Mouse (Mus musculus) forelimb bud, embryonic 11.5 days (tissue): ENCODE measurements around the gene Crtc3.
A peak's percentile ranks its signal among the peaks of the same experiment; 100 is the strongest.

Source experiments
- DNase-seq: peaks from one replicate; pipeline ENCODE4 v3.0.0-alpha.2; 2012; ENCODE audit warnings: low read depth, low spot score

The Crtc3 gene

DNA sequence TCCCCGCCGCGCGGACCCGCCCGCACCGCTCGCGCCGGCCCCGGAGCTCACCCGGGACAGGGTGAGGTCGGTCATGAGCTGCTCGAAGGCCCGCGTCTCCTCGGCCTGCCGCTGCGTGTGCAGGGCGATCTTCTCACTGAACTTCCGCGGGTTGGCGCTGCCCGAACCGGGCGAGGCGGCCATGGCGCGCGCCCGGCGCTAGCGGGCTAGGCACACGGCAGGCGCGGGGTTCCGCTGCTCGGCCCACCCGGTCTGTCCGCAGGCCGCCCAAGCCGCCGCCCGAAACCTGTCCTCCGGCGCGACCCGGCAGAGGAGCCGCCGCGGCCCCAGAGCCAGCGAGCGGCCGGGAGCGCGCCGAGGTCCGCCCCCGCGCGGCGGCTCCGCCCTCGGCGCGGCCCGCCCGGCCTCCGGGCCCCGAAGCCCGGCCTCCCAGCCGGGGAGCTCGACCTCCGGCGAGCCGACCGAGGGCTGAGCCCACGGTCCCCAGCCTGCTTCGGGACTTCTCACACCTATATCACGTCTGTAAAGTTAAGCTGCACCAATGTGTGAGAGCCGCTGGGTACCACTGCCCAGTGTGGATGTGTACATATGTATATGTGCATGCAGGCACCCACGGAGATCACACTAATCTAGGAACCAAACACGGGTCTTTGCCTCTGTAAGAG, at the start of gene Crtc3:
Gene Crtc3, minus strand, starts transcription at position 322 of the 665 bp plus-strand sequence.
- peak; percentile 53 for DNase-seq

DNA sequence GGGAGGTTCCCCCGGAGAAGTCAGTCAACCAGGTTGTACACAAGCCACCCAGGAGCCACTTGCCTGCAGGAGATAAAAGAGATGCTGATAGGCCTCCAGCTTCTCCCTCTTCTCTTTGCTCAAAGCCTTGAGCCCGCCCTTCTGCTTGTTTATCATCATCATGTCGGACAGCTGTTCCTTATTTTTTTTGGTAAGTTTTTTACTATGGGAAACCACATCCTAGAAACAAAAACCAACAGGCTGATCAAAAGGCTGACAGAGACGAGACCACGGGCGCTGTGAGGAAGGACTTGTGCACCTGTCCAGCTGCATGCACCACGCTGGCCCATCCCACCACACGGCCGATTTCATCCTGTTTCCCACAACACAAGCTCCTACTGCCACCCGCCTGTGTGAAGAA, 47.5 kb upstream of the Crtc3 start:
- DNase-seq = no peak

DNA sequence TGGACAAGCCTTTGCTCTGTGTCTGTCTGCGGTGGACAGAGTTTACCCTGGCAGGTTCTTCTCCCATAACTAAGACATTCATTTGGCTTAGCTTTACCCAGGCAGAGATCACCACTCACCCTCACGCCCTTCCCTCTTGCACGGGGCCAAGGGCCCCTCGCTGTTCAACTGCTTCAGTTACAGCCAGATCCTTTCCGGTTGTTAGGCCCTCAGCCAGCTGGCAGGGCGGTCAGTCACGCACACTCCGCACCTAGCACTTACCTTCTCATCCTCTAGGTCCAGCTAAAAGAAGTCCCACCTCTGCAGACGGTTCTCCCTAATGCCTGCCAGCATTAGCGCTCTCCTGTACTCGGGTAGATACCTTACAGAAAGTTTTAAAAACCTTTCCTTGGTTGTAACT, 44.3 kb upstream of the Crtc3 start:
- DNase-seq = no peak

GRCm38 (mm10) chr7:80729662-80730061, 41.0 kb upstream of the Crtc3 start:
- DNase-seq = peak; percentile 72

- no peak for DNase-seq
Observed at GRCm38 (mm10) chr7:80721041-80721440, 32.4 kb upstream of the Crtc3 start.

DNA sequence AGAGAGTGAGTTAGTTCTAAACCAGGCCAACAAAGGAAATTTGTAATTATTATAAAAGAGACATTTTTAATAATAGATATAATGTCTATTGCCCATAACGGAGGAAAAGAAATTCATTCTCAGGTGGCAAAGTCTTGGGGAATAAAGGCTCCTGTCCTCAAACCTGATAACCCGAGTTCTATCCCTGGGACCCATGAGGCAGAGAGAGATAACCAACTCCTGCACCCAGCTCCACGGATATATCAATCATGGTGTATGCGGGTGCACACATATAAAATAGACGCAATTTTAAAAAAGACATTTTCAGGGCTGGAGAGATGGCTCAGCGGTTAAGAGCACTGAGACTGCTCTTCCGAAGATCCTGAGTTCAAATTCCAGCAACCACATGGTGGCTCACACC, 30.9 kb upstream of the Crtc3 start:
- DNase-seq = no peak

DNA sequence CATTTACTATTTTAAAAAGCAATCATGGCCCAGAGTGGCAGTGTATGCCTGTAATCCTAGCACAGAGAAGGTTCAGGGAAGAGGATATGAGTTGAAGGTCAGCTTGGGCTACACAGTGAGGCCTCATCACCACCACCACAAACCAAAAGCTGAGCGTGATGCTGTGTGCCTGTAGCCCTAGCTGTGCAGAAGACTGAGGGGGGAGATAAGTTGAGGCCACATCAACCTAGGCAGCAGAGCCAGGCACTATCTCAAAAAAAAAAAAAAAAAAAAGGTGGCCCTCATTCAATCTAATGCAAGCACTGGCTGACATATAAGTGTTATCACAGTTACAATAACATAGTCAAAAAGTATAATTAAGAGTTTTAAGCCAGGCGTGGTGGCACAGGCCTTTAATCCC, 30.4 kb upstream of the Crtc3 start:
- DNase-seq = no peak

GRCm38 (mm10) chr7:80718471-80718870, 29.8 kb upstream of the Crtc3 start:
- no peak for DNase-seq

- no peak for DNase-seq
Observed at GRCm38 (mm10) chr7:80716758-80717157, 28.1 kb upstream of the Crtc3 start.

DNA sequence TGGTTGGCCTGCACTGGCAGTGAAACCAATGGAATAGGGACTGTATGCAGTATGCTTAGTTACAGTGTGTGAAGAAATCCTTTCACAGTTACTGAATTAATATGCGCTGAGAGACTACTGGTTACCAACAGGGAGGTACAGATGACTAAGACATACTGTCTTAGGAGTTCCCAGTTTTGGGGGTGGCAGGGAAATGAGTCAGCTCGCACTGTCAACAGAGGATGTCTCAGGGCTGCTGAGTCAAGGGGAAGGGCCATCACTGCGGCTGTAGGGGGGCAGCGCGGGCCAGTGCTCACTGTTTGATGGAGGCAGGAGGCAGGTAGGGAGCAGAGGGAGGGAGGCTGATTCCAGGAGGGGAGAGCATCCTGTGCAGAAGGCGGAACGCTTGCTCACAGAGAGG, 26.6 kb upstream of the Crtc3 start:
- no peak for DNase-seq

GRCm38 (mm10) chr7:80711496-80711895, 22.8 kb upstream of the Crtc3 start:
- DNase-seq = no peak

DNA sequence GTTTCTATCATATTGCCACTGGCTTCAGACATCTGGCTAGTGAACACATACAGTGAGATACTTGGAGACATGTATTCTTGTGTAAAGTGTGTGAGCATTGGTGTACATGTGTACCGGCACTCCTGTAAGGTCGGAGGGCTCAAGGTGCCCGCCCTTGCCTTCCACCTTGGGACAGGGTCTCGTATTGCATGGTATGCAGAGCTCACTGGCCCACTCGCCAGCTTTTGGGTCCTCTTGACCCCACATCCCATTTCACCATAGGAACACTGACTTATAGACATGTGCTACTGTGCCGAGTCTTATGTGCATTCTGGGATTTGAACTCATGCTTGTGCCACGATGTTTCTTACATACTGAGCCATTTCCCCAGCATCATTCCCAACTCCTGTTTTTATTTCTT, 21.7 kb upstream of the Crtc3 start:
- no peak for DNase-seq

- DNase-seq = no peak
Observed at GRCm38 (mm10) chr7:80704066-80704465, 15.4 kb upstream of the Crtc3 start.

- DNase-seq = no peak
Observed at GRCm38 (mm10) chr7:80702510-80702909, 13.8 kb upstream of the Crtc3 start.

GRCm38 (mm10) chr7:80699709-80700108, 11.0 kb upstream of the Crtc3 start:
- DNase-seq = no peak

DNA sequence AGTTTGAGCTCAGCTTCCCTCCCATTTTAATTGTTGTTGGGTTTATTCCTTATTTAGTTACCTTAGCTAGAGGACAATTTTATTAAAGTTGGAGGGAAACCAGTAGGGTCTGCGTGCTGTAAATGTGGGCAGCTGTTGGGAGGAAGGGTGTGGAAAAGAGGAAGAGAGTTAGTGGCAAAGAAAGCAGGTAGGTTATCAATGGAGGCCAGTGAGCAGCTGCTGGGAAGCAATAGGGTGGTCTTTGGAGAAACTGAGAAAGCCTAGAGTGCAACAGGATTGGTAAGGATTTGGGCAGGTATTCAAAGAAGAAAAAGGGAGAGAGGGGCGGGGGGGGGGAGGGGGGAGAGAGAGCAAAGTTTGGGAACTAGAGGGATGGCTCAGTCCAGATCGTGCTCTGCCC, 10.3 kb upstream of the Crtc3 start:
- DNase-seq = no peak

DNA sequence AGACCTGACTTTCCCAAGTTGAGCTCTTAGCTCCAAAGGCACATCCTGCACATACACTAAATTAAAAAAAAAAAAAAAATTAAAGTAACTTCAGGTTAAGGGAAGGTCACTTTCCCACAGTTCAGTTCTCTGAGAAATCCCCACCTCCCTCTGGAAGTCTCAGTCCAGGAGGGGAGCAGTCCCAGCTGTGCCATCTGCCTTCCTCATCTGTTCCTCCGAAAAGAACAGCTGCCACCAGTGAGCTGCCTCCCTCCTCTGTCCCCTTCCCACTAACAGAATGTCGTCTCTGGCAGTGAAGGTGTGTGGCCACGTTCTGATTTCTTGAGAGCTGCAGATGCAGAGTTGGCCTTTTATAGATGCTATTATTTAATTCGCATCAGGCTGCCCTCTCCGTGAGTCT, 9.2 kb upstream of the Crtc3 start:
- DNase-seq = no peak

GRCm38 (mm10) chr7:80696903-80697302, 8.2 kb upstream of the Crtc3 start:
- DNase-seq = no peak

DNA sequence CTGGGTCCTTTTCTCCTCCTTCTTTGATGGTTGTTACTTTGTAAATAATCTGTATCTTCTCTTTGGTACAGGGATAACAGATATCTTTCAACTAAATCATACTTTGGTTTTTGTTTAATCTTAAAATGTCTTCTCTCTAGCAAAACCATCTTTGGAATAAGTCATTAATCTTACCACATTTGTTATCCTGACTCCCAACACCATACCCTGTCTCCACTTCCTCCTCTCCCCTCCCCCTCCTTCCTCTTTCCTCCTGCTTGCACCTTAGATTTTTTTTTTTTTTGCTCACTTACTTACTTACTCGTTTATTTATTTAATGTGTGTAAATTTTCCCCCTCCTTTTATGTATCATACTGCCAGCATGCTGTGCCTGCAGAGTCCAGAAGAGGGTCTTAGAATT, 7.7 kb upstream of the Crtc3 start:
- DNase-seq = no peak

DNA sequence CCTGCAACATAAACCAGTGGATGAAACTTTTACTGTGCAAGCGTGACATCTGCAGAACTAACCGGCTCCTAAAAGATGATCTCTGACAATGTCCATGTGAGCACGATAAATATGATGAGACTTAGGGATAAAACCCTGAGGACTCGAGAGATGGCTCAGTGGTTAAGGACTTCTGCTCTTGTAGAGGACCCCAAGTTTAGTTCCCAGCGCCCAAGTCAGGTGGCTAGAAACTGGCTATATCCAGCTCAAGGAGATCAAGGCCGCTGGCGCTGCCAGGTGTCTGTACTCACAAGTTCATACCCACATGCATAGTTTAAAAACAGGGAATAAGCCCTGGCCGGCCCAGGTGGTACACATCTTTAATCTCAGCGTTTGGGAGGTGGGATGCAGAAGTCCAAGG, 3.8 kb upstream of the Crtc3 start:
- no peak for DNase-seq

DNA sequence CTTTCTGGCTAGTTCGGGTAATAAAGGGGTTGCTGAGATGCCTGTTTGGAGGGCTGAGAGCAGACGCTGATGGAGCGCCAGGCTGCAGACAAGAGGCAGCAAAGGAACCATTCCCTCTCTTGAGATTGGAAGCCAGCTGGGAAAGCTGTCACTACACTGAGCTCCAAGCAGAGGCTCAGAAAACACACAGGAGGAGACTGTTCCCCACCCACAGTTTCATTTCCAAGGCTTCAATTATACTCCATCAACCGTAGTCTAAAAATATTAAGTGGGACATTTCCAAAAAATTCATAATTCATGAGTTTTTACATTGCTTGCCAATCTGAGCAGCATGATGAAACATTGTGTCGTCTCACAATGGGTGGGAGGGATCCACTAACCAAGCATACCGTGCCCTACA, 2.5 kb upstream of the Crtc3 start:
- no peak for DNase-seq

- no peak for DNase-seq
Observed at GRCm38 (mm10) chr7:80689221-80689591, 529 bp upstream of the Crtc3 start.

GRCm38 (mm10) chr7:80687721-80688555, 739 bp downstream of the Crtc3 start:
- DNase-seq = peak; percentile 65
